Mouse (Mus musculus): ENCODE results near the gene Tiprl.

The Tiprl gene

GRCm38 (mm10) chr1:165201445-165202012, 35.3 kb downstream of the Tiprl start:
- no peak for DNase-seq (ENCODE audit: low spot score)

GRCm38 (mm10) chr1:165200748-165201147, 36.0 kb downstream of the Tiprl start:
- no peak for DNase-seq (ENCODE audit: low spot score)

- DNase-seq (ENCODE audit: low spot score) = no peak
Observed at GRCm38 (mm10) chr1:165199639-165200038, 37.2 kb downstream of the Tiprl start.

GRCm38 (mm10) chr1:165198951-165199350, 37.8 kb downstream of the Tiprl start:
- no peak for DNase-seq (ENCODE audit: low spot score)

- DNase-seq (ENCODE audit: low spot score) = no peak
Observed at GRCm38 (mm10) chr1:165197875-165198274, 38.9 kb downstream of the Tiprl start.

- DNase-seq (ENCODE audit: low spot score) = no peak
Observed at GRCm38 (mm10) chr1:165195396-165195960, 41.3 kb downstream of the Tiprl start.

- no peak for DNase-seq (ENCODE audit: low spot score)
Observed at GRCm38 (mm10) chr1:165194662-165195013, 42.2 kb downstream of the Tiprl start.

GRCm38 (mm10) chr1:165193880-165194661, 42.7 kb downstream of the Tiprl start, which contains the start of gene Sft2d2:
Gene Sft2d2, minus strand, starts transcription at chr1:165194438.
- DNase-seq (ENCODE audit: low spot score) = peak; percentile 55

GRCm38 (mm10) chr1:165193426-165193825, 43.4 kb downstream of the Tiprl start:
- no peak for DNase-seq (ENCODE audit: low spot score)

GRCm38 (mm10) chr1:165192714-165193264, 44.0 kb downstream of the Tiprl start:
- DNase-seq (ENCODE audit: low spot score) = no peak

GRCm38 (mm10) chr1:165192102-165192501, 44.7 kb downstream of the Tiprl start:
- DNase-seq (ENCODE audit: low spot score) = no peak

- no peak for DNase-seq (ENCODE audit: low spot score)
Observed at GRCm38 (mm10) chr1:165191611-165192010, 45.2 kb downstream of the Tiprl start.

GRCm38 (mm10) chr1:165190571-165191273, 46.1 kb downstream of the Tiprl start:
- no peak for DNase-seq (ENCODE audit: low spot score)

- no peak for DNase-seq (ENCODE audit: low spot score)
Observed at GRCm38 (mm10) chr1:165190068-165190467, 46.7 kb downstream of the Tiprl start.

- DNase-seq (ENCODE audit: low spot score) = no peak
Observed at GRCm38 (mm10) chr1:165188806-165189580, 47.8 kb downstream of the Tiprl start.

GRCm38 (mm10) chr1:165187357-165187756, 49.4 kb downstream of the Tiprl start:
- no peak for DNase-seq (ENCODE audit: low spot score)

- DNase-seq (ENCODE audit: low spot score) = no peak
Observed at GRCm38 (mm10) chr1:165186491-165186890, 50.3 kb downstream of the Tiprl start.

GRCm38 (mm10) chr1:165185116-165185515, 51.7 kb downstream of the Tiprl start:
- DNase-seq (ENCODE audit: low spot score) = no peak

GRCm38 (mm10) chr1:165184178-165184577, 52.6 kb downstream of the Tiprl start:
- no peak for DNase-seq (ENCODE audit: low spot score)

GRCm38 (mm10) chr1:165183400-165183799, 53.4 kb downstream of the Tiprl start:
- DNase-seq (ENCODE audit: low spot score) = no peak

- no peak for DNase-seq (ENCODE audit: low spot score)
Observed at GRCm38 (mm10) chr1:165179321-165179720, 57.5 kb downstream of the Tiprl start.

GRCm38 (mm10) chr1:165178075-165178474, 58.7 kb downstream of the Tiprl start:
- DNase-seq (ENCODE audit: low spot score) = no peak

Data from left cerebral cortex, adult 11 months (tissue).